Mouse (Mus musculus): ENCODE results near the gene Dll4. TPM values are rescaled to one million over a fixed set of nuclear protein-coding genes. Genes with fewer than 3 reads are reported as not detected.

Dll4 gene
- total RNA-seq, 2 experiments from 2014 or later = 0.05 TPM; not detected in 1

DNA sequence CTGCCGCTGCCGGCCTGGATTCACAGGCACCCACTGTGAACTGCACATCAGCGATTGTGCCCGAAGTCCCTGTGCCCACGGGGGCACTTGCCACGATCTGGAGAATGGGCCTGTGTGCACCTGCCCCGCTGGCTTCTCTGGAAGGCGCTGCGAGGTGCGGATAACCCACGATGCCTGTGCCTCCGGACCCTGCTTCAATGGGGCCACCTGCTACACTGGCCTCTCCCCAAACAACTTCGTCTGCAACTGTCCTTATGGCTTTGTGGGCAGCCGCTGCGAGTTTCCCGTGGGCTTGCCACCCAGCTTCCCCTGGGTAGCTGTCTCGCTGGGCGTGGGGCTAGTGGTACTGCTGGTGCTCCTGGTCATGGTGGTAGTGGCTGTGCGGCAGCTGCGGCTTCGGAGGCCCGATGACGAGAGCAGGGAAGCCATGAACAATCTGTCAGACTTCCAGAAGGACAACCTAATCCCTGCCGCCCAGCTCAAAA, 6.6 kb downstream of the Dll4 start:
- ATAC-seq (replicated peaks; ENCODE audit: poor library complexity) = no peak

DNA sequence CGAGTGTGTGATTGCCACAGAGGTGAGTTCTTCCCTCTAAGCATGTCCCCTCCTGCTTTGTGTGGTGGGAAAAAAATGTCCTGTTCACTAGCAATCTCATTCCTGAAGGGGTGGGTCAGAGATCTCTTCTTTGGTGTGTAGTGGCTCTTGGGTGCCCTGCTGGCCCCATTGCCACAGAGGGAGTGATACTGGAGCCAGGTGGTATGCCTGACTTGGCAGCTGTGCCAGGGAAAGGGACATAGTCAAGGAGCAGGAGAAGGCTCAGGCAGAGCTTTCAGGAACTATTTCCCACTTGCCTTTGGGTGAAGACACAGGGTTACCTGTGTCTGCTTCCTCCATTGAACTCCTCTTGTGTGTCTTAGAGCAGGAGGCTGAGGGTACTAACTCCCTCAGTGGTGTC, 8.6 kb downstream of the Dll4 start:
- ATAC-seq (replicated peaks; ENCODE audit: poor library complexity) = no peak

- ATAC-seq (replicated peaks; ENCODE audit: poor library complexity) = no peak
These were observed 9.5 kb downstream of the Dll4 start for GRCm38 (mm10) chr2:119334964-119335525.

- no peak for ATAC-seq (replicated peaks; ENCODE audit: poor library complexity)
These were observed 10.0 kb downstream of the Dll4 start for GRCm38 (mm10) chr2:119335535-119335934.

GRCm38 (mm10) chr2:119336002-119336401, 10.4 kb downstream of the Dll4 start:
- no peak for ATAC-seq (replicated peaks; ENCODE audit: poor library complexity)

DNA sequence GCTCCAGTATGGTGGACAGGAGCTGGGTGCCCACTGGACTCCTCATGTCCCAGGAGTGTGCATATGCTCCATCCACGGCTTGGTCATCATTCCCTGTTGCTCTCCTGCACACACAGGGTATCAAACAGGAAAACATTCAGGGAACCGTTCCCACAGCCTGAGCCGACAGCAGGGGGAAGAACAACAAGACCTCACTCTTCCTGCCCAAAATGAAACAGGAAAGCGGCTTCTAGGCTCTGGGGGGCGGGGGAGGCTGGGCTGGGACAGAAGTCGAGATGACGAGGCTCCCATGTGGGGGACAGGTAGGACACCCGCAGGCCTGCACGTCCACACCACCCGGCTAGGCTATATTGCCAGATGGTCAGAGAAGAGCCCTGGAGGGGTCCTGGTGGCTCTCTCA, 10.9 kb downstream of the Dll4 start:
- 0 out of 2 replicates have a peak, but pooled peaks have one; percentile 17 for ATAC-seq (replicated peaks; ENCODE audit: poor library complexity)

GRCm38 (mm10) chr2:119337425-119338265, 12.1 kb downstream of the Dll4 start:
- peak; percentile 96 for ATAC-seq (replicated peaks; ENCODE audit: poor library complexity)

GRCm38 (mm10) chr2:119344537-119345138, 19.1 kb downstream of the Dll4 start:
- ATAC-seq (replicated peaks; ENCODE audit: poor library complexity) = peak; percentile 11; the same call in 1 of the 2 replicates

DNA sequence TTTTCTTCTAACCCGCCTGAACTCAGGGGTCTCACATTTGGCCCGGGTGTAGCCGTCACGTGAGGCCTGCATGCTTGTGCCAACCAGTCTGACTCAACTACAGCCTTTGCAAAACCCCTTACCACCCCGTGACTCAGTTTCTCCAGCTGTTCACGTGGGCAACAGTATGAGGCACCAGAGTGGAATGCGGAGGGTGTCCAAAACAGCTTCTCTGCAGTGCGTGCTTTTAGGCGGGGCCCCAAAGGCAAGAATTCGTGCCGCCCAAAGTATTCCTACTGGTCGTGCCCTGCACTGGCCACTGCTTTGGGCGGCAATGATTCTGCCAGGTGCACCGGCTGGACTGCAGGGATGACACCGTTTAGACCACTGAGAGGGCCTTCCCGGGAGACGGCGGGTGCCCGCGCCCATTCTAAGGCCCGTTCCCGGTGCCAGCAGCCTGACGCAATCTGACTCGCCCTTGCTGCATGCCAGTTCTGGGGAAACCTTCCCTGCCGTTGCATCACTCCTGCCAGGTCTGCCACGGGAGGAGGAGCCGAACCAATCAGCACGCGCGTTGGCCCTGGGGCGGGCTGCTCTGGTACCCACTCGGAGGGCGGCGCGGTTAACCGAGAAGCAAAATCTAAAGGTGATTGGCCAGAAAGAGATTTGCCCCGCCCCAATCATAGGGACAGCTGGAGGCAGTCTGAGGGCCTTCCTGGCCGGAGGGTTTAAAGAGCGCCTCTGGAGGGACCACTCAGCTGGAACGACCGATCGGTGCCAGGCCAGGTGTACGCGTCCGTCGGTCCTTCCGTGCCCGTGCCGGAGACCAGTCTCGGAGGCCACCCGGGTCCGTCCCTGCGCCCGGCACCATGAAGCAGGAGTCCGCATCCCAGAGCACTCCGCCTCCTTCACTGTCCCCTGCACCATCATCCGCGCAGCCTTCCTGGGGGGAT, 25.2 kb downstream of the Dll4 start, which contains the start of gene Chac1:
Chac1 (plus strand) TSS at position 675 of the 932 bp plus-strand sequence.
- ATAC-seq (replicated peaks; ENCODE audit: poor library complexity) = peak; percentile 99

DNA sequence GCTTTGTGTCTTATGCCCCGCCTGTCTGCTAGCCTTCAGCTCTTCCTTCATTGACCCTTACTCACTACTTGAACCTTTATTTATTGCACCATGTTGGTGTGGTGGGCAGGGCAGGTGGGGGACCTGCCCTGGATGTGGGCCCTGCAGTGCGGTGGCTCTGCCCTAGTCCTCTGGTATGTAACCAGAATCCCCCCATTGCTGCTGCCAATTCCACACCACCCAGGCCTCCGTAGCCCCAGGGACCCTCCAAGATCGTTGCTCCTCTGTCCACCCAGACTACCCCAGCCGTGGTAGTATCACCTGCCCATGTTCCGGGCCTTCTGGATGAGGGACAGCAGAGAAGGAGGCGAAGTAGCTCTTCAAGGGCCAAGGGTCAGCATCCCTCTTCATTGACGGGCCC, 28.1 kb downstream of the Dll4 start:
- ATAC-seq (replicated peaks; ENCODE audit: poor library complexity) = no peak

DNA sequence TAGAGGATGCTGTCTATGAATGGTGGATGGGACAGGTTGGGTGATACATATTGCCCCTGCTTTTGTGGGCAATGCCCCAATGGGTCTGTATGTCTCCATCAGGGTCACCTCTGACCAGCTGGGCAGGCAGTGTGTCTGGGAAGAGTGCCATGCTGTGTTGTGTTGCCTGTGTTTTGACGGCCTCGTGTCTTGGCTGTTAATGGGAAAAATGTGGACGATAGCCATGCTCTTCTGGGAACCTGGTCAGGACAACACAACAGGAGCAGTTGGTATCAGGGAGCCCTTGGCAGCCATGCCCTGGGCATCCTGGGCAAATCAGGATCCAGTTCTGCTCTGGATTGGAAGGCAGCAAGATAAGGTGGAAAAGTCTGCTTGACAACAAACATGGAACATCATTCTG, 29.5 kb downstream of the Dll4 start:
- ATAC-seq (replicated peaks; ENCODE audit: poor library complexity) = no peak

GRCm38 (mm10) chr2:119355651-119356050, 30.1 kb downstream of the Dll4 start:
- ATAC-seq (replicated peaks; ENCODE audit: poor library complexity) = no peak

DNA sequence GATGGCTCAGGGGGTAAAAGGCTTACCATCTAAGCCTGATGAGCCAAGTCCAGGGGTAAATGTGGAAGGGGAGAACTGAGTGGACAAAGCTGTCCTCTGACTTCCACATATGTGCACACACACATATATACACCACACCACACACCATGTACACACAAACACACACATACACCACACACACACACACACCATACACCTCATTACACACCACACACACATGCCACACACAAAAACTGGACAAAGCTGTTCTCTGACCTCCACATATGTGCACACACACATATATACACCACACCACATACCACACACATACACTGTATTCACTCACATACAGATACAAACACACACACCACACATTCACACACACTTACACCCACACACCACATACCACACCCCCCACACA, 30.7 kb downstream of the Dll4 start:
- ATAC-seq (replicated peaks; ENCODE audit: poor library complexity) = no peak

DNA sequence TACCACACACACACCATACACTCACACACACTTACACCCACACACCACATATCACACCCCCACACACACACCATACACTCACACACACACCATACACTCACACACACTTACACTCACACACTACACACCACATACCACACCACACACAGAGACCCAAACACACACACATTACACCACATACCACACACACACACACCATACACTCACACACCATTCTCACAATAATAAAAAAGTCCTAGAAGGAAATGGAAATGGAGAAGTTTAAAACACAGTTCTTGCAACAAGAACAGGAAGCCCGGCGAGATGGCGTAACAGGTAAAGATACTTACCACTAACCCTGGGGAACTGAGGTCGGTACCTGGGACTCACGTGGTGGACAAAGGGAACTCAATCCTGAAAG, 31.2 kb downstream of the Dll4 start:
- peak; percentile 68 for ATAC-seq (replicated peaks; ENCODE audit: poor library complexity)

DNA sequence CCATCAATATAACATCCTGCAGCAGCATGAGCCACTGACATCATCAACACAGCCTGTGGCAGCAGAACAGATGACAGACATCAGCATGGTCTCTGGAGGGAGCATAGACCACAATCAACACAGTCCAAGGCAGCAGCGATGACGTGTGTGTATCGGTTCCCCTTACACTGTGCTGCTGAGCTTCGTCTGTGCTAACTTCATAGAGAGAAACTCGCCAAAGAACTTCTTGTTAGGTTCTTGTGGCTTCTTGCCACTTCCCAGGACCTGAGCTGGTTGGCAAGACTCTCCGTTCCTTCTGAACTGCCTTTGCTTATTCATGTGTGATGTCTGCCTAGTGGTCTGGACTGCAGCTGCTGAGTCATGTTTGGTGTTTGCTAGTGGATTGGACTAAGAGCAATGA, 32.7 kb downstream of the Dll4 start:
- ATAC-seq (replicated peaks; ENCODE audit: poor library complexity) = peak; percentile 26

- ATAC-seq (replicated peaks; ENCODE audit: poor library complexity) = peak; percentile 22; the same call in 1 of the 2 replicates
These were observed 34.2 kb downstream of the Dll4 start for GRCm38 (mm10) chr2:119359721-119360291.

DNA sequence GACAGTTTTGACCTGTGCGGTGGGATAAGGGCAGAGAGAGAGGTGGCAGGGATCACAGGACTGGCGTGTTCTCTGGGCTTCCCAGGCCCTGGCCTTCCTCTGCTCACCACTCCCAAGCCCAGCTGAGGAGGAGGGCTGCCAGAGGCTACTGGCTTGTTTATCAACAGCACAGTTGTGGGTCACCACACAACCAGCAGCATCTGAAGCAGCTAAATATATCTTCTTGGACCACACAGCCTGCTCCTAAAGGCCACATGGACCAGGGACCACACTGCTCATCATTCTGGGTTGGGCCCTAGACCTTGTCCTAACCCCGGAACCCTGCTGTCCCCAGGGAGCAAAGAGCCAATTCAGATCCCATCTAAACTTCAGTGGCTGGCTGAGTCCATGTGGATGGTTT, 39.4 kb downstream of the Dll4 start:
- no peak for ATAC-seq (replicated peaks; ENCODE audit: poor library complexity)

DNA sequence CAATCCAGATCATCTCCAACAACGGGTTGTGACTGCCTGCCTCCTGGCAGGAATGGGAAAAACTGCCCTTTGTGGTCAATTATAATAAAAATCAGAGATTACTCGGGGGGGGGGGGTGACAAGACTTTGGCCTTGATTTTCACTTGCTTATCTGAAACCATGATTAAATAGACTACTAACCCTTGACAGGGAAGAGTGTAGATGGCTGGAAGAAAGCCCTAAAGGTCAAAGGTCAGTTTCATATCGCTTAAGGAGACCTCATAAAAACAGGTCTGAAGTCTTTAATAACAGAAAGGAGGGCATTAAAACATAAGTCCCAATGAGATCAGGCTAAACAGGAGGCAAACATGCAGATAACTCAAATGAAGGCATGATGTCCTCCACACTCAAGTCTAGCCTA, 41.8 kb downstream of the Dll4 start:
- no peak for ATAC-seq (replicated peaks; ENCODE audit: poor library complexity)

DNA sequence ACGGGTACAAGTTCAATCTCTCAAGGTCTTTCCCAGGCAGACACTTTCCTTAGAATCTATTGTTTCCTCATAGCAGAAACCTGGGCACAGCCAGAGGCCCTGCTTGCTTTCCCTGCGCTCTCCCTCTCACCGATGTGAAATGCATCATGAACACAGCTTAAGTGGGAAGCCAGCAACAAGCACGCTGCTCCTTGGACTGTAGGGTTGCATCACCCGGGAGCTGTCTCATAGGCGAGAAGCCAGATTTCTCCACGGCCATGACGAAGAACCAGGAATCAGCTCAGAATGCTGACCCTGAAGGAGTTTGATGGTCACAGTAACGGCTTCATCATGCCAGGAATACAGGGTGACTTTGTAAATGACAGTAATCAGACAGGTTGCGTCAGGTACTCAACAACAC, 44.5 kb downstream of the Dll4 start:
- ATAC-seq (replicated peaks; ENCODE audit: poor library complexity) = no peak

DNA sequence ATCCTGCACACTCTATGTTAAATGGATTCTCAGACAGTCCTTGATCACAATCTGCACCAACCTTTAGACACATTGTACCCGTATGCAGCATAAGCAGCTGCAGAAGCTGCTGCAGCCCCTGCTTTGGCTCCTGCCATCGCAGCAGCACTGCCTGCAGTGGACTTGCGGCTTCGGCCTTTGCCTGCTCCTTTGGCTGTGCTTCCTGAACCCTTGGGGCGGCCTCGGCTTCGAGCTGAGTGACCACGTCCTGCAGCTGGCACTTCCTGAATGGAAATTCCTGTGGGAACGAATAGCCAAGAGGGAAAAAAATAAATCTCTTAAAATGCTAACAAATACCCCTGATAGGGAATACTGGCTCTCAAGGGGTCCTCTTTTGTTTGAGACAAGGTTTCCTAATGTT, 51.7 kb downstream of the Dll4 start:
- no peak for ATAC-seq (replicated peaks; ENCODE audit: poor library complexity)
